Mouse (Mus musculus): ENCODE data around the gene Snx9. TPM values are rescaled to one million over a fixed set of nuclear protein-coding genes. Genes with fewer than 3 reads are reported as not detected.
A peak's percentile ranks its signal among the peaks of the same experiment; 100 is the strongest.

The Snx9 gene
- total RNA-seq, 2 experiments from 2014 or later = 52.0 to 57.6 TPM

- no peak for DNase-seq (ENCODE audit: low spot score in 2 of 2)
Observed at GRCm38 (mm10) chr17:5805935-5806334, 35.2 kb upstream of the Snx9 start.

- no peak for DNase-seq (ENCODE audit: low spot score in 2 of 2)
Observed at GRCm38 (mm10) chr17:5806823-5807222, 34.3 kb upstream of the Snx9 start.

DNA sequence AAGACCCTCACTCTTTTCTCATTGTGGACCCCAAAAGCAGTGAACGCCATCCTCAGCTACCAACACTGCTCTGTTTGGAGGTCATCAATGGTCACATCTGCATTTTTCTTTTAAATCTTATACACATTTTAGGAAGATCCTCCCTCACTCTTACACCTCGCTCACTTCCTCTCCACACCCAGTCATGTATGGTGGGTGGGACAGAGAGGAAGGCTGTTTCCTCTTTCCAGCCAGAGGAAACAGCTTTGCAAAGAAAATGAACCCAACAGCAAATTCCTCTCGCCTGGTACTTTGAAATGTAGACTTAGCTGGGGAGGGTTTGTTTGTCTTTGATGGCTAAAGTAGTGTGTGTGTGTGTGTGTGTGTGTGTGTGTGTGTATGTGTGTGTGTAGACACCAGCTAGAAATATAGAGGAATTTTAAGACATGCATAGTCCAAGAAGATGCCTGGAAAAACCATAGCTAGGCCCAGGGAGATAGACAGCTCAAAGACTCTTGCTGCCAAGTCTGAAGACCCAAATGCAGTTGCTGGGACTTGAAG is 33.2 kb upstream of the Snx9 start:
- no peak for DNase-seq (ENCODE audit: low spot score in 2 of 2)

GRCm38 (mm10) chr17:5813863-5814640 is 27.1 kb upstream of the Snx9 start:
- no peak for DNase-seq (ENCODE audit: low spot score in 2 of 2)

DNA sequence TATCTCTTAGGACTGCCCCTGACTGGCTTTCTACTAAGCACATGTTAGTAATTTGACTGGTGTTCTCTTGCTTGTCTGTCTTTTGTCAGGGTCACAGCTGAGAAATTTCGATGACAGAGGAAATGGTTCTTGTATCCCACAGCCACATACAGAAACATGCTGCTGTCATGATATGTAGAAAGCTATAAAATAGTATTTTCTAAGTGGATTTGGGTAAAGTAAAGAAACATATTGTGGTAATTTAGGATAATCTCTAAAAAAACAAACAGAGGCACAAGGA is 26.5 kb upstream of the Snx9 start:
- no peak for DNase-seq (ENCODE audit: low spot score in 2 of 2)

GRCm38 (mm10) chr17:5817871-5818270 is 23.3 kb upstream of the Snx9 start:
- DNase-seq (ENCODE audit: low spot score in 2 of 2) = no peak

DNA sequence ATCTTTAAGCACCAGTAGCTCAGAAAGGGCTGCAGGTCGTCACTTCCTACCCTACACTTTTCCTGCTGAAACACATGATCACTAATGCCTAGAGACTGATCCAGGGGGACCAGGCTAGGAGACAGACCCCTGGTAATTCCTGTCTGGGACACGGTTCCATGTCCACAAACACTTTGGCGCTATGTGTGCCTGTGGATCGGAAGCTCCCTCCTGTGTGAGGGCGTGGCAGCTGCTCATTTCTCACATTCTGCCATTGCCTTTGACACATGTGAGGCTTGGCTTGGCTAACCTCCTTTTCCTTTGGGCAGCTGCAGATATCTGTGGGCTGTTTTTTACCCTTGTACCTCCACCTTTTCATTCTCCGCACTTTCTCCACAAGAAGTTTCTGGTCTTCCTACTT is 22.0 kb upstream of the Snx9 start:
- no peak for DNase-seq (ENCODE audit: low spot score in 2 of 2)

- DNase-seq (ENCODE audit: low spot score in 2 of 2) = no peak
Observed at GRCm38 (mm10) chr17:5819799-5820201, 21.3 kb upstream of the Snx9 start.

GRCm38 (mm10) chr17:5822541-5822940 is 18.6 kb upstream of the Snx9 start:
- DNase-seq (ENCODE audit: low spot score in 2 of 2) = no peak

GRCm38 (mm10) chr17:5823032-5823431 is 18.1 kb upstream of the Snx9 start:
- no peak for DNase-seq (ENCODE audit: low spot score in 2 of 2)

GRCm38 (mm10) chr17:5827836-5828582 is 13.1 kb upstream of the Snx9 start:
- DNase-seq (ENCODE audit: low spot score in 2 of 2) = no peak

- DNase-seq (ENCODE audit: low spot score in 2 of 2) = no peak
Observed at GRCm38 (mm10) chr17:5828583-5828836, 12.6 kb upstream of the Snx9 start.

DNA sequence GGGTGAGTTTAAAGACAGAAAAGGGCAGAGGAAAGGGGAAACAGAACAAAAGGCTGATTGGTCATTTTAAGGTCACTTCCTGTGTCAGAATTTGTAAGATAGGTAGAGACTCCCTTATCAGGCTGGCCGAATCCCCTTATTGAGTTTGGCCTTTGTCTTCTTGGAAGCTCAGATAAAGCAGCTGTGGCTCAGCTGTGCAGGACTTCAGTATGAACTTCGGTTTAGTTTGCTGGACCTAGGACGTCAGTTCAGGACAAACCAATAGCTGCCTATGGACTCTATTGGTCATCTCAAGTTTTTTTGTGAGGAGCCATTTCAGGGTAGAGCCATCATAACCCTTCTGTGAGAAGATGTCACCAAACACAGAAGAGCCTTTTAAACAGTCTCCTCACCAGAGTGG is 12.2 kb upstream of the Snx9 start:
- no peak for DNase-seq (ENCODE audit: low spot score in 2 of 2)

DNA sequence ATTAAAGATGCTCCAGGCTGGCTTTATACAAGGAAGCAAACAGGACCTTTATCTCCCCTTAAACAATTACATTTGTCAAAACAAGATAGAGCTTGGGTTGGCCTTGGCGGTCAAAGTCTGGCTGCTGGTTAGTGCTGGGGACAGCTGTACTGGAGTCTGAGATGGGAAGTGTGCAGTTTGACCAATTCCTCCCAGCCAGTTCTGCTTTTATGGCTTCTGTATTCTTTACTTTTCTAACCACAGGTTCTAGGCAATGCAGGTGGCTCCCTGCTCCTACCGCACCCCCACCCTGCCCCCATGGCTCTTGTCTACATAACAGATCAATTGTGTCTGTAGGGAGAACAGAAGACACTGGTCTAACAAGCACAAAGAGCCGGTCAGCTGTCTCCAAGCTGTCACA is 11.2 kb upstream of the Snx9 start:
- no peak for DNase-seq (ENCODE audit: low spot score in 2 of 2)

DNA sequence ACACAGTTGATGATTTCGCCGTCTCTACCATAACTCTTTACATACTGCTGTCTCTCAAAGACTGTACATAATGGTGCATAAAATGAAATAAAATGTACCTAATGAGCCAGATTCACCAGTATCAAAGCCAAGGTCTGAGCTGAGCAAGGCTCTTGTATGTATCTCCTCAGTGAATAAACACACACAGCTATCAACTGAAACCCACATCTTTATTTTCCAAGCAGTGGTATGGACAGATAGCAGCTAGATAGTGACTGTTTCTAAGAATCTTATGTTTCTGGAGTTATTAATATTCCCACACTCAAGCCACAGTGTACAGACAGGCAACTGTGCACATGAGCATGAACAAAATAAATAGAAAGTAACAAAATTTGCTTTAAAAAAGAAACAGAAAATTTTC is 10.7 kb upstream of the Snx9 start:
- DNase-seq (ENCODE audit: low spot score in 2 of 2) = no peak

DNA sequence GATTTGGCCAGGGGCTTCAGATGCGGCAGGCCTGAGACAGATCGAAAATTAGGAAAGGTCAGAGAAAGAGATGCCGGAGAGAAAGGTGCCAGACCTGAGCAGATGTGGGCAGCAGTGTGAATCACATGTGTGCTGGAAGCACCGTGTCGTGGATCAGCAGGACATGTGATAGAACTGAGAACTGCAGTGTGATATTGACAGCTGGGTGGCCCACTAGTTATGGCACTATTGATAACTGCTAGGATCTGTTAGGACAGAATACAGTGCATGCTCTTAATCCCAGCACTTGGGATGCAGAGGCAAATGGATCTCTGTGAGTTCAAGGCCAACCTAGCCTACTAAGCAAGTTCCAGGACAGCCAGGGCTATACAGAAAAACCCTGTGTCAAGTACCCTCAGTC is 10.3 kb upstream of the Snx9 start:
- DNase-seq (ENCODE audit: low spot score in 2 of 2) = no peak

- DNase-seq (ENCODE audit: low spot score in 2 of 2) = no peak
Observed at GRCm38 (mm10) chr17:5831257-5831806, 9.8 kb upstream of the Snx9 start.

DNA sequence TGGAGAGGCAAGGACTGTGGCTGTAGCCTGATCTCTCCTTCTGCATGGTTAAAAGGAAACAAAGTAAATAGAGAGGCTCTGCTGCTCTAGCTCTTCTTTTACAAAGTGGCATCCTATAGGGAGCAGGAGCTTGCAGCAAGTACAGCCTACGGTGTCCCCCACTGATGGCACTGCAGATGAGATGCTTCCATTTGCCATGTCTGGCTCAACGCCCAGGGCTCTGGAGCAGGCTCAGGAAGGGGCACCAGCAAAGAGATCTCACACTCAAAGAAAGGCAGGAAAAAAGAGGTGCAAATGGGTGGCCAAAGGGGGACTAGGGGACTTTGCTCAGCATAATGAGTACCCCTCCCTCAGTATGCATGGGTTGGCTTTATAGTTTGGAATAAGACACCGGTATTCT is 7.0 kb upstream of the Snx9 start:
- DNase-seq (ENCODE audit: low spot score in 2 of 2) = no peak

GRCm38 (mm10) chr17:5834798-5835328 is 6.3 kb upstream of the Snx9 start:
- no peak for DNase-seq (ENCODE audit: low spot score in 2 of 2)

GRCm38 (mm10) chr17:5839549-5840240 is 1.4 kb upstream of the Snx9 start:
- DNase-seq (ENCODE audit: low spot score in 2 of 2) = no peak

DNA sequence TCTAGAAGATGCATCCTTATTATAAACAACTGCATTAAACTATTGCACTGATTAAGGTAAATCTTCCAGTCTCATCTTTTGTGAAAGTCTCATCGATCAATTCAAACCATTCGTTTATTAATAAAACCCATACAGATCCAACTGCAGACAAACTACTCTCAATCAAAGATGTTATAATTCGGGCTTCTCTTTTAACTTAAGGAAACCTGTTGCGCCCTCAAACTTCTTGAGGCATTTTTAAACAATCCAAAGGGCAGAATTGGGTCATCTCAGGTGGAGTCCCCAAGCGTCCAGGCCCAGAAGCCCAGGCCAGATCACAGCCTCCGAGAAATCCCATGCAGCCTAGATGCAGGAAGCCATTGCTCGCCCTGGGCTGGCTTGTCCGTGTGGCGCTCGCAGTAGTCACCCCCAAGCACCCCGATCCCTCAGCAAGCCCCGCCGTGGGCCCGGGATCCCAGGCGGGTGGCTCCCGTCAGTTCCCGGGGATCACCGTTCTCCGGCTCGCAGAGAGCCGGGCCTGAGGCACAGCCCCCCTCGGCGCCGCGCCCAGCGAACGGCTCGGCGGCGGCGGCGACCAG is 490 bp upstream of the Snx9 start:
- DNase-seq (ENCODE audit: low spot score in 2 of 2) = peak; percentile 18 to 34

GRCm38 (mm10) chr17:5841943-5842273 is 779 bp downstream of the Snx9 start:
- DNase-seq (ENCODE audit: low spot score in 2 of 2) = no peak
